Mouse (Mus musculus): Measurements from ENCODE around the gene Tln2.

The Tln2 gene

GRCm38 (mm10) chr9:67559603-67560002 lies at the start of gene Tln2:
Tln2 (minus strand) TSS chr9:67559703.
- DNase-seq (ENCODE audit: low spot score), result no peak

- no peak for DNase-seq (ENCODE audit: low spot score)
Measured at GRCm38 (mm10) chr9:67609226-67609625, 49.7 kb upstream of the Tln2 start.

- no peak for DNase-seq (ENCODE audit: low spot score)
Measured at GRCm38 (mm10) chr9:67607786-67608366, 48.4 kb upstream of the Tln2 start.

- no peak for DNase-seq (ENCODE audit: low spot score)
Measured at GRCm38 (mm10) chr9:67607268-67607667, 47.8 kb upstream of the Tln2 start.

- DNase-seq (ENCODE audit: low spot score), result peak; percentile 29
Measured at GRCm38 (mm10) chr9:67605867-67606435, 46.4 kb upstream of the Tln2 start.

GRCm38 (mm10) chr9:67604940-67605339 lies 45.4 kb upstream of the Tln2 start:
- DNase-seq (ENCODE audit: low spot score), result no peak

- no peak for DNase-seq (ENCODE audit: low spot score)
Measured at GRCm38 (mm10) chr9:67602347-67602746, 42.8 kb upstream of the Tln2 start.

- DNase-seq (ENCODE audit: low spot score), result no peak
Measured at GRCm38 (mm10) chr9:67595221-67595620, 35.7 kb upstream of the Tln2 start.

- DNase-seq (ENCODE audit: low spot score), result no peak
Measured at GRCm38 (mm10) chr9:67593469-67594141, 34.1 kb upstream of the Tln2 start.

- no peak for DNase-seq (ENCODE audit: low spot score)
Measured at GRCm38 (mm10) chr9:67592726-67593125, 33.2 kb upstream of the Tln2 start.

GRCm38 (mm10) chr9:67587111-67587510 lies 27.6 kb upstream of the Tln2 start:
- DNase-seq (ENCODE audit: low spot score), result no peak

- peak; percentile 23 for DNase-seq (ENCODE audit: low spot score)
Measured at GRCm38 (mm10) chr9:67586489-67586888, 27.0 kb upstream of the Tln2 start.

- DNase-seq (ENCODE audit: low spot score), result no peak
Measured at GRCm38 (mm10) chr9:67584871-67585270, 25.4 kb upstream of the Tln2 start.

GRCm38 (mm10) chr9:67581581-67582280 lies 22.2 kb upstream of the Tln2 start:
- no peak for DNase-seq (ENCODE audit: low spot score)

GRCm38 (mm10) chr9:67579541-67579940 lies 20.0 kb upstream of the Tln2 start:
- DNase-seq (ENCODE audit: low spot score), result no peak

- DNase-seq (ENCODE audit: low spot score), result no peak
Measured at GRCm38 (mm10) chr9:67574721-67575248, 15.3 kb upstream of the Tln2 start.

GRCm38 (mm10) chr9:67573683-67573979 lies 14.1 kb upstream of the Tln2 start:
- peak; percentile 27 for DNase-seq (ENCODE audit: low spot score)

- peak; percentile 17 for DNase-seq (ENCODE audit: low spot score)
Measured at GRCm38 (mm10) chr9:67572790-67573682, 13.5 kb upstream of the Tln2 start.

GRCm38 (mm10) chr9:67565801-67566258 lies 6.3 kb upstream of the Tln2 start:
- DNase-seq (ENCODE audit: low spot score), result no peak

GRCm38 (mm10) chr9:67549811-67550501 lies 9.5 kb downstream of the Tln2 start:
- DNase-seq (ENCODE audit: low spot score), result no peak

GRCm38 (mm10) chr9:67549332-67549731 lies 10.2 kb downstream of the Tln2 start:
- peak; percentile 57 for DNase-seq (ENCODE audit: low spot score)
